Mouse (Mus musculus) intestine, embryonic 15.5 days (tissue): ENCODE results near the gene Ralgapa2. TPM values are rescaled to one million over a fixed set of nuclear protein-coding genes. Genes with fewer than 3 reads are reported as not detected.

ENCODE experiments used
- ATAC-seq: fragments of 200-750 bp; cut with Nextera tagmentation; 2 replicates; pipeline ENCODE4 v1.8.0; 2017; ENCODE audit warnings: moderate TSS enrichment, moderate library complexity
- H3K27ac ChIP-seq: fragments of 300-500 bp; sonication (generic); 2 replicates; pipeline ENCODE4 v1.5.1; 2015; ENCODE audit warnings: mild to moderate bottlenecking, inconsistent platforms
- H3K27me3 ChIP-seq: fragments of 300-500 bp; sonication (generic); replicated peaks from 2 replicates; pipeline ENCODE4 v1.6.1; 2015; ENCODE audit warnings: inconsistent platforms
- H3K36me3 ChIP-seq: fragments of 300-500 bp; sonication (generic); 2 replicates; pipeline ENCODE4 v1.6.1; 2015; ENCODE audit warnings: inconsistent platforms
- H3K4me1 ChIP-seq: fragments of 300-500 bp; sonication (generic); replicated peaks from 2 replicates; pipeline ENCODE4 v1.6.1; 2015; ENCODE audit warnings: inconsistent platforms
- H3K4me2 ChIP-seq: fragments of 300-500 bp; sonication (generic); replicated peaks from 2 replicates; pipeline ENCODE4 v1.6.1; 2015; ENCODE audit warnings: mild to moderate bottlenecking, inconsistent platforms
- H3K4me3 ChIP-seq: fragments of 300-500 bp; sonication (generic); replicated peaks from 2 replicates; pipeline ENCODE4 v1.5.1; 2015; ENCODE audit warnings: inconsistent platforms
- H3K9ac ChIP-seq: fragments of 300-500 bp; sonication (generic); 2 replicates; pipeline ENCODE4 v1.6.1; 2015; ENCODE audit warnings: inconsistent platforms
- H3K9me3 ChIP-seq: fragments of 300-500 bp; sonication (generic); 2 replicates; pipeline ENCODE4 v1.6.1; 2016; ENCODE audit warnings: inconsistent platforms
- WGBS: fragments of 180-500 bp; shearing (Covaris S2); methylation state at CpG from one replicate; pipeline ENCODE4 v1.1.7; 2015; 5-methylcytosine and 5-hydroxymethylcytosine counted together
- polyA plus RNA-seq: library from polyadenylated mRNA; unstranded; fragments of >200 nt; fragmentation: Nextera tagmentation; extraction: Ambion mirVana; gene quantifications from 2 replicates; pipeline ENCODE4 v1.2.1, GENCODE M21; 2015

Ralgapa2 gene
- polyA plus RNA-seq, 1 experiment from 2014 or later: 8.5 TPM

GRCm38 (mm10) chr2:146218161-146218691 is 293.9 kb downstream of the Ralgapa2 start:
- Histone ChIP-seq H3K4me2 (peak overlapping the region; percentile 56), H3K27me3 (peaks cover 74% of the 10 kb centered on the region), H3K4me1 (peaks cover 35% of the 10 kb centered on the region), H3K9ac (no peak overlapping the region), H3K27ac (no peak overlapping the region), H3K4me3 (peak overlapping the region; percentile 21), H3K9me3 (no peaks in the 10 kb centered on the region), H3K36me3 (no peaks in the 10 kb centered on the region)
- no peak for ATAC-seq
- under 1% methylated on average over 40 of the region's 40 CpGs for WGBS

DNA sequence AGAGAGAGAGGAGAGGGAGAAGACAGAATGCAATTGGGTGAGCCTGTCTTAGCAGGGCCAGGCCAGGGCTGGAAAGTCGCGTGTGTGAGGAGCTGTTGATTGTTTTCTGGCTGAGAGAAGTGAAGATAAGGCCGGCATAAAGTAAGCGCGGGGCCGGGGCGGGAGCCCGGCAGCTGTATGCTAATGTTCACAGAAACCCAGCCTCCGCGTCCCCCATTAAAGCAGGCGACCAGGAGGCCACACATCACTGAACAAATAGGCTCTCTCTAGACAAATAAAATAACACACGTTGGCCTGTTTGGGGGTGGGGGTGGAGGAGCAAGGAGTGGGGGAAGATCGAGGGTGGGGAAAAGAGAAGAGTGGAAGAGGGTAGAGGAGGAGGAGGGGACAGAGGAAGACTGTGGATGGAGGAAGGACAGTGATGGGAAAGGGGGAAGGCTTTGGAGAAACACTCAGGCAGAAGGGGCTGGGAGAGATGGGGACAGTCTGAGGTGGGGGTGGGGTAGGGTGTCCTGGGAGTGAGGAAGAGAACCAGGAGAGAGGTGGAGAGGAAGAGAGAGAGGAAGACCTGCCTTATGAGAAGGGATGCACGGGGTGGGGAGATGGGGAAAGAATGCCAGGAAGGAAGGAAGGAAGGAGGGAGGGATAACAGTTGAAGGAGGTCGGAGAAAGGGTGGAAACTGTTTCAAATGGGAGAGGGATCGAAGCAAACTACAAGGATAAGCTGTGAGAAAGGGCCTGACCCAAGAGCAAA is 294.7 kb downstream of the Ralgapa2 start:
- Histone ChIP-seq H3K27ac (no peak overlapping the region), H3K4me3 (no peak overlapping the region), H3K27me3 (peaks cover 69% of the 10 kb centered on the region), H3K4me2 (peak overlapping the region; percentile 56), H3K36me3 (no peaks in the 10 kb centered on the region), H3K9me3 (no peaks in the 10 kb centered on the region), H3K4me1 (peaks cover 27% of the 10 kb centered on the region), H3K9ac (no peak overlapping the region)
- WGBS: 2% methylated on average over 16 of the region's 16 CpGs
- peak; percentile 18; the same call in 1 of the 2 replicates for ATAC-seq

DNA sequence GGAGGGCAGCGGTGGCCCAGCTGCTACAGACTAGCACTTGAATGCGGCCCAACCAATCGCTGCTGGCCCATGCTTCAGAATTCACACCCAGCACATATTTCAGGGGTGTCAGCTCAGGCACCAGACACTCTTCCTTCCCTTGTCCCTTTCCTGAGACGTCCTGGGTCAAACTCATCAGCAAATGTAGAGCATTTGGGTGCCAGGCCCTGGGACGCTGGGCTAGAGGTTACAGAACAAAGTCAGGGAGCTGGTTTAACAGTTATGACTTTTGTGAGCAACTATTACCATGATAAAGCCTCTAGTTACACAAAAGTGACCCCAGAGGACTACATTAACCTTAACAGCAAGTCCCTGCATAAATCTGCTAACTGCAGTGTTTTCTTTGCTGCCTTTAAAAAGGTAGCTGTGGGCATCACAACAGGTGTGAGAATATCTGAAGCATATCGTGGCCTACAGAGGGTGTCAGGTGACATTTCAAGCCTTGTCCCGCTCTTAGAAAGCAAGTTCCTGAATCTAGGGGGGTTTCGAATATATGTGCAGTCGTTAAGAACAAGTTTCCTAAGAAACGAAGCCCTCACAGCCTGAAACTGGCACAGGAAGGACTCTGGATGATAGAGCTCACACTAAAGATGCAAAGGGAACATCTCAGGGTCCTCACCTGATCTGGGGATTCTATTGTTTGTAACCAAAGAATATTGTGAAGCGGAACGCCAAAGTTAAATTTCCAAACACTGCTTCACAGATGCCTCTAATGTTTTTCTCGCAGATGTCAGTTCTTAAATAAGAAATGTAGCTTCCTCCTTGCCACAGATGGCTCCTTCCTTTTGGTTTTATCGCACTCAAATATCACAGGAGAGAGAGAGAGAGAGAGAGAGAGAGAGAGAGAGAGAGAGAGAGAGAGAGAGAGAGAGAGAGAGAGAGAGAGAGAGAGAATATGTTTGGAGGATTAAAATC is 295.8 kb downstream of the Ralgapa2 start:
- no peak overlapping the region for H3K4me2 ChIP-seq
- H3K4me3 ChIP-seq: no peak overlapping the region
- no peak overlapping the region for H3K9ac ChIP-seq
- no peaks in the 10 kb centered on the region for H3K36me3 ChIP-seq
- H3K9me3 ChIP-seq: no peaks in the 10 kb centered on the region
- 20% methylated on average over 14 of the region's 14 CpGs for WGBS
- H3K27ac ChIP-seq: no peak overlapping the region
- peaks cover 59% of the 10 kb centered on the region for H3K27me3 ChIP-seq
- H3K4me1 ChIP-seq: peaks cover 17% of the 10 kb centered on the region
- no peak for ATAC-seq

GRCm38 (mm10) chr2:146214715-146215114 is 297.4 kb downstream of the Ralgapa2 start:
- H3K4me1 ChIP-seq: peaks cover 11% of the 10 kb centered on the region; the same call in 1 of the 2 replicates
- no peak overlapping the region for H3K27ac ChIP-seq
- no peaks in the 10 kb centered on the region for H3K9me3 ChIP-seq
- 3% methylated on average over 9 of the region's 9 CpGs for WGBS
- H3K36me3 ChIP-seq: no peaks in the 10 kb centered on the region
- H3K9ac ChIP-seq: no peak overlapping the region
- peaks cover 47% of the 10 kb centered on the region for H3K27me3 ChIP-seq
- H3K4me3 ChIP-seq: no peak overlapping the region
- no peak overlapping the region for H3K4me2 ChIP-seq
- peak; percentile 24; the same call in 1 of the 2 replicates for ATAC-seq

DNA sequence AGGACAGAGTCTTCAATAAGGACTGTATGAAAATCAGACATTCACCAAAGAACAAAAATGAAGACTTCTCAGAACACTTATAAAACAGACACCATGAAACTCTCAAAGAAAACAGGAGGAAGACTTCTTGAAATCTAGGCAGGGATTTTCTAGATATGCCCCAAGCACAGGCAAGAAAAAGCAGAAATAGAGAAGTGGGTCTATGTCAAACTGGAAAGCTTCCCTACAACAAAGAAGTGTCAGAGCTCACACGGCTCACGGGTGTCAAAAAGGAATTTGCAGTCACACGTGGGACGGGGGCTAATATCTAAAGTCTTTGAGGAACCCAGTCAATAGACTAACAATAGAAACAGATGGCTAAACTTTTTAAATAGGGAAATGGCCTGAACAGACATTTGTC is 301.2 kb downstream of the Ralgapa2 start:
- no peak overlapping the region for H3K4me2 ChIP-seq
- H3K4me3 ChIP-seq: no peak overlapping the region
- no peak overlapping the region for H3K9ac ChIP-seq
- H3K4me1 ChIP-seq: no peaks in the 10 kb centered on the region
- no peak for ATAC-seq
- 50% methylated on average over 4 of the region's 4 CpGs for WGBS
- H3K27ac ChIP-seq: no peak overlapping the region
- H3K9me3 ChIP-seq: no peaks in the 10 kb centered on the region
- no peaks in the 10 kb centered on the region for H3K36me3 ChIP-seq
- peaks cover 18% of the 10 kb centered on the region for H3K27me3 ChIP-seq

- Histone ChIP-seq H3K9ac (no peak overlapping the region), H3K27ac (no peak overlapping the region), H3K27me3 (no peaks in the 10 kb centered on the region), H3K36me3 (no peaks in the 10 kb centered on the region), H3K4me2 (no peak overlapping the region), H3K9me3 (no peaks in the 10 kb centered on the region), H3K4me1 (no peaks in the 10 kb centered on the region), H3K4me3 (no peak overlapping the region)
- ATAC-seq: no peak
- 69% methylated on average over 7 of the region's 7 CpGs for WGBS
These were observed 314.2 kb downstream of the Ralgapa2 start for GRCm38 (mm10) chr2:146197947-146198346.

GRCm38 (mm10) chr2:146196126-146196525 is 316.0 kb downstream of the Ralgapa2 start:
- H3K36me3 ChIP-seq: no peaks in the 10 kb centered on the region
- no peaks in the 10 kb centered on the region for H3K9me3 ChIP-seq
- no peak overlapping the region for H3K9ac ChIP-seq
- H3K27ac ChIP-seq: no peak overlapping the region
- WGBS: 86% methylated on average over 11 of the region's 11 CpGs
- H3K4me2 ChIP-seq: no peak overlapping the region
- no peaks in the 10 kb centered on the region for H3K27me3 ChIP-seq
- no peaks in the 10 kb centered on the region for H3K4me1 ChIP-seq
- ATAC-seq: no peak
- no peak overlapping the region for H3K4me3 ChIP-seq
